Mouse (Mus musculus): ENCODE results near the gene Hist1h4i.

DNA sequence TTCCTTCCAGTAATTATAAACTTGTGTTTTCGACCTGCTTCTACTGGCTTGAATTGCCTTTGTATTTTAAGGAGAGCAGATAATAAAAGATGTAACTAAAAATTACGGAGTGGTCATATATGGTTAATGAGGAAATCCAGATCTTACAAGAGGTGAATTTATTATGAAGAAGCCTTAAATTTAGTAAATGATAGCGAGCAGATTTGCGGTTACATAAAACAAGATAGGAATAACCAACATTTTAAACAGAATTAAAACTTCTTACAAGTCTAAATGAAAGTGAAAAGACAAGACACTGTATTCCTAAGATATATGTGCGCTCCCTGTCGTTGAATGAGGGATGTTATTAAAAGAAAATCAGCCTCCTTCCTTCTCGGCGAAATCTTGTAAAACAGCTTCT lies 46.3 kb downstream of the Hist1h4i start:
- TF ChIP-seq CTCF (IDR thresholded peaks at IDR 0.05; ENCODE audit: low read depth): no peak
- no peak for TF ChIP-seq EP300 (optimal IDR thresholded peaks at IDR 0.05)
